Mouse (Mus musculus) MEL (cell line): ENCODE measurements around the gene Clcn6. TPM values are rescaled to one million over a fixed set of nuclear protein-coding genes. Genes with fewer than 3 reads are reported as not detected.

Experiments used
- DNase-seq: peaks from one replicate; pipeline ENCODE4 v3.0.0; 2011; ENCODE audit warnings: low read depth, low spot score
- H3K27ac ChIP-seq: 2 replicates; pipeline ENCODE4 v1.5.1; 2012; ENCODE audit warnings: low read depth, mild to moderate bottlenecking, control low read depth, low read length, moderate library complexity; ENCODE audit not compliant: control insufficient read depth
- H3K27me3 ChIP-seq, 2 experiments: fragments of 150-350 bp in 1 of 2; sonication (generic) in 1 of 2; 2 replicates each; pipeline ENCODE4 v1.6.1; 2012; ENCODE audit warnings: low read length in 2 of 2, mild to moderate bottlenecking in 2 of 2, improper control_type of control experiment in 1 of 2, moderate library complexity in 1 of 2; ENCODE audit not compliant: insufficient read depth in 2 of 2, control insufficient read depth in 1 of 2
- H3K36me3 ChIP-seq, 2 experiments: 2 replicates each; pipeline ENCODE4 v1.6.1; 2012 to 2014; ENCODE audit warnings: low read length in 2 of 2, improper control_type of control experiment in 1 of 2, inconsistent platforms in 1 of 2, mild to moderate bottlenecking in 1 of 2; ENCODE audit not compliant: insufficient read depth in 2 of 2, control insufficient read depth in 1 of 2
- H3K4me1 ChIP-seq, 2 experiments: fragments of 150-350 bp in 1 of 2; sonication (generic) in 1 of 2; 2 replicates each; pipeline ENCODE4 v1.6.1; 2012; ENCODE audit warnings: low read length in 2 of 2, improper control_type of control experiment in 1 of 2, mild to moderate bottlenecking in 1 of 2; ENCODE audit not compliant: insufficient read depth in 2 of 2, control insufficient read depth in 1 of 2
- H3K4me3 ChIP-seq, 2 experiments: fragments of 150-350 bp in 1 of 2; sonication (generic) in 1 of 2; 2 replicates each; pipeline ENCODE4 v1.5.1; 2012; ENCODE audit warnings: low read depth in 2 of 2, low read length in 2 of 2, mild to moderate bottlenecking in 2 of 2, moderate library complexity in 2 of 2, control low read depth in 1 of 2, improper control_type of control experiment in 1 of 2; ENCODE audit not compliant: control insufficient read depth in 1 of 2, insufficient read depth in 1 of 2
- H3K79me2 ChIP-seq: 2 replicates; pipeline ENCODE4 v1.6.1; 2012; ENCODE audit warnings: mild to moderate bottlenecking, low read length, moderate library complexity; ENCODE audit not compliant: control insufficient read depth, poor library complexity, insufficient read depth
- H3K9ac ChIP-seq: 2 replicates; pipeline ENCODE4 v1.6.1; 2012; ENCODE audit warnings: low read depth, mild to moderate bottlenecking, control low read depth, low read length, moderate library complexity; ENCODE audit not compliant: control insufficient read depth, poor library complexity, severe bottlenecking
- H3K9me3 ChIP-seq: fragments of 150-350 bp; sonication (generic); replicated peaks from 2 replicates; pipeline ENCODE4 v1.6.1; 2012; ENCODE audit warnings: mild to moderate bottlenecking, low read length, improper control_type of control experiment, moderate library complexity; ENCODE audit not compliant: insufficient read depth
- CHD1 ChIP-seq: IDR thresholded peaks from 2 replicates; pipeline ENCODE4 v1.6.1; 2012; ENCODE audit warnings: low read depth, mild to moderate bottlenecking, inconsistent platforms, low read length, improper control_type of control experiment
- CHD2 ChIP-seq: IDR thresholded peaks from 2 replicates; pipeline ENCODE4 v1.6.1; 2011; ENCODE audit warnings: low read length, improper control_type of control experiment
- ELF1 ChIP-seq: IDR thresholded peaks from 2 replicates; pipeline ENCODE4 v1.6.1; 2014; ENCODE audit warnings: low read depth, mild to moderate bottlenecking, inconsistent platforms, low read length, improper control_type of control experiment, moderate library complexity
- ETS1 ChIP-seq: IDR thresholded peaks from 2 replicates; pipeline ENCODE4 v1.6.1; 2012; ENCODE audit warnings: low read depth, mild to moderate bottlenecking, inconsistent platforms, low read length, improper control_type of control experiment, moderate library complexity
- GABPA ChIP-seq: IDR thresholded peaks from 2 replicates; pipeline ENCODE4 v1.6.1; 2012; ENCODE audit warnings: low read depth, mild to moderate bottlenecking, inconsistent platforms, low read length, improper control_type of control experiment, moderate library complexity
- GATA1 ChIP-seq: IDR thresholded peaks from 2 replicates; pipeline ENCODE4 v1.6.1; 2011; ENCODE audit warnings: low read depth, low read length, improper control_type of control experiment
- KAT2A ChIP-seq: conservative IDR thresholded peaks from 2 replicates; pipeline ENCODE4 v1.6.1; 2012; ENCODE audit warnings: low read depth, low read length, improper control_type of control experiment, inconsistent platforms
- MAX ChIP-seq: IDR thresholded peaks from 2 replicates; pipeline ENCODE4 v1.6.1; 2011; ENCODE audit warnings: low read length, improper control_type of control experiment
- MXI1 ChIP-seq: IDR thresholded peaks from 2 replicates; pipeline ENCODE4 v1.6.1; 2011; ENCODE audit warnings: mild to moderate bottlenecking, low read depth, low read length, improper control_type of control experiment
- MYC ChIP-seq: IDR thresholded peaks from 2 replicates; pipeline ENCODE4 v1.6.1; 2011; ENCODE audit warnings: low read depth, mild to moderate bottlenecking, low read length, improper control_type of control experiment, moderate library complexity
- NELFE ChIP-seq: IDR thresholded peaks from 2 replicates; pipeline ENCODE4 v1.6.1; 2011; ENCODE audit warnings: low read depth, low read length, improper control_type of control experiment
- NRF1 ChIP-seq: IDR thresholded peaks from 2 replicates; pipeline ENCODE4 v1.6.1; 2014; ENCODE audit warnings: low read depth, mild to moderate bottlenecking, inconsistent platforms, low read length, improper control_type of control experiment, moderate library complexity; ENCODE audit not compliant: poor library complexity, insufficient read depth, severe bottlenecking
- POLR2A ChIP-seq, 2 experiments: IDR thresholded peaks; 2 replicates each; pipeline ENCODE4 v1.6.1; 2011 to 2012; ENCODE audit warnings: low read length in 2 of 2, mild to moderate bottlenecking in 2 of 2, control low read depth in 1 of 2, improper control_type of control experiment in 1 of 2, low read depth in 1 of 2, moderate library complexity in 1 of 2; ENCODE audit not compliant: control insufficient read depth in 1 of 2, insufficient read depth in 1 of 2, poor library complexity in 1 of 2
- POLR2AphosphoS2 ChIP-seq: IDR thresholded peaks from 2 replicates; pipeline ENCODE4 v1.6.1; 2011; ENCODE audit warnings: low read length, improper control_type of control experiment
- POLR2AphosphoS5 ChIP-seq: IDR thresholded peaks from 2 replicates; pipeline ENCODE4 v1.6.1; 2012; ENCODE audit warnings: low read depth, borderline replicate concordance, mild to moderate bottlenecking, inconsistent platforms, low read length, moderate library complexity, mixed read lengths
- RCOR1 ChIP-seq: IDR thresholded peaks from 2 replicates; pipeline ENCODE4 v1.6.1; 2012; ENCODE audit warnings: low read depth, mild to moderate bottlenecking, inconsistent platforms, low read length, improper control_type of control experiment
- SMC3 ChIP-seq: IDR thresholded peaks from 2 replicates; pipeline ENCODE4 v1.6.1; 2011; ENCODE audit warnings: low read depth, low read length, improper control_type of control experiment
- TAL1 ChIP-seq: IDR thresholded peaks from 2 replicates; pipeline ENCODE4 v1.6.1; 2012; ENCODE audit warnings: mild to moderate bottlenecking, inconsistent platforms, low read length, moderate library complexity, mixed read lengths
- ZC3H11A ChIP-seq: IDR thresholded peaks from 2 replicates; pipeline ENCODE4 v1.6.1; 2012; ENCODE audit warnings: low read depth, mild to moderate bottlenecking, inconsistent platforms, low read length, improper control_type of control experiment
- ZKSCAN1 ChIP-seq: IDR thresholded peaks from 2 replicates; pipeline ENCODE4 v1.6.1; 2012; ENCODE audit warnings: low read depth, mild to moderate bottlenecking, inconsistent platforms, low read length, improper control_type of control experiment, moderate library complexity
- polyA plus RNA-seq, 2 experiments: library from polyadenylated mRNA; stranded (reverse) in 1 of 2; unstranded in 1 of 2; fragments of >175 nt in 1 of 2; fragments of >200 nt in 1 of 2; gene quantifications; 2 replicates each; pipeline versions ENCODE4 v1.2.1 to v1.2.4; 2012; ENCODE audit warnings: low replicate concordance in 2 of 2, low read depth in 1 of 2; ENCODE audit not compliant: insufficient read length in 2 of 2, insufficient read depth in 1 of 2, missing spikeins in 1 of 2
- total RNA-seq: library from RNA; depleted of rRNA; stranded (reverse); fragments of 300-350 nt; gene quantifications from 2 replicates; pipeline ENCODE4 v1.2.3, GENCODE M21; 2012

Gene Clcn6
- total and polyA plus RNA-seq, 3 experiments, result 5.8 to 17.5 TPM; not detected in 1

DNA sequence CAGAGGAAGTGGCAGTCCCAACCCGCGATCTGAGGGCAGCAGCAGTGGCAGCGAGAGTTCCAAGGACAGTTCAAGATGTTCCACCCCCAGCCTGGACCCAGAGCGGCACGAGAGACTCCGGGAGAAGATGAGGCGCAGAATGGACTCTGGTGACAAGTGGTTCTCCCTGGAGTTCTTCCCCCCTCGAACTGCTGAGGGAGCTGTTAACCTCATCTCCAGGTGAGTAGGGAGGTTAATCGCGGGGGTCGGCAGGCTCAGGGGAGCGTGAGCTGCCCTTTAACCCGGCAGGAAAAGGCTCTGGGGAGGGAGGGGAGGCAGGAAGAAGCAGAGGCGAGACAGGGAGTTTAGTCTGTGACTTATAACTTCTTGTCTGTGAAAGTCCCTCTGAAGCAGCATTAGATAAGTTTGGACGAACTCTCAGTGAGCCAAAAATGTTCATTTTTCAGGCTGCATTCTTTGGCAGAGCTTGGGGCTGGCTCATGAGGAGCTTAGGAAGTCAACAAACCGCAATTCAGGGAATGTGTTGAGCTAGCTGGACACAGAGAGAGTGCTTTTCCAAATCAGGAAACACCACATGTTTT, 3.1 kb upstream of the Clcn6 start:
- TF ChIP-seq KAT2A, result no peak
- no peak for TF ChIP-seq POLR2AphosphoS2
- TF ChIP-seq SMC3, result no peak
- no peak for TF ChIP-seq ZC3H11A
- no peak for TF ChIP-seq POLR2A (IDR thresholded peaks at IDR 0.05; ENCODE audit: control insufficient read depth in 1 of 2, insufficient read depth in 1 of 2, low read depth in 1 of 2, low read length in 2 of 2, poor library complexity in 1 of 2)
- no peak for TF ChIP-seq GABPA
- no peak for TF ChIP-seq ELF1
- TF ChIP-seq MXI1, result no peak
- no peak for TF ChIP-seq NRF1
- Histone ChIP-seq H3K27ac (no peak overlapping the region), H3K4me3 (no peak overlapping the region), H3K36me3 (peaks cover 0 to 26% of the 10 kb centered on the region in 2 experiments; a peak in 2 of 4 replicates), H3K9me3 (no peaks in the 10 kb centered on the region), H3K27me3 (no peaks in the 10 kb centered on the region), H3K4me1 (peaks cover 9 to 37% of the 10 kb centered on the region in 2 experiments), H3K9ac (no peak overlapping the region), H3K79me2 (peaks cover 11% of the 10 kb centered on the region)
- no peak for DNase-seq

DNA sequence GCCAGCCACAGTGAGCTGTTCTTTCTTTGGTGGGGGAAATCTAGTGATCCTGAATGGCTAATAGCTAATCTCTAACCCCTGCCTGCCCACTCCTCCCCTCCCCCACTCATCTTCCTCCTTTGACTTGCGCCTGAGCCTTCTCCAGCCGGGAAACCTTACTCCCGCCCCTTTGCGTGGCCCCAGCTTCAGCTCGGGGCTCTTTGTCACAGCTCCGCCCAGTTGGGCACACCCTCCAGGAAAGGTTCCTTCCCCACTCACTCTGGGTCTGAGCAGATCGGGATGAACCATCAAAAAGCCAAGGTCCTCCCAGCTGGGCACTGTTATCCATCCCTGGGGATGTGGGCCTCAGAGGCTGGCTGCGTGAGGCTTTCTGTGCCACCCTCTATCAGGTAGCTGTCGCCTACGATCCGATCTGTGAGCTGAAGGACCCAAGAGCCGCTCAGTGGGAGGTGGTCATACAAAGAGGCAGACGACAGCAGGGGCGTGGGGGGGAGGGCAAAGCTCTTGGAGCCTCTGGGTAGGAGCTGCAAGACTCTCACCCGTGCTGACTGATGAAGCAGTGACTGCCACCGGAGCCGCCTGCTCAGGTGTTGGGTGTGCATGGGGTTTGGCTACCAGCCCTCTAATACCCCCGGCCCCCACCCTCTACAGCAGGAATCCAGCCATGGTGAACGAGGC, 2.5 kb upstream of the Clcn6 start:
- Histone ChIP-seq H3K36me3 (peaks cover 0 to 24% of the 10 kb centered on the region in 2 experiments; a peak in 2 of 4 replicates), H3K9ac (no peak overlapping the region; the same call in 1 of the 2 replicates), H3K4me1 (peaks cover 7 to 36% of the 10 kb centered on the region in 2 experiments), H3K4me3 (no peak overlapping the region), H3K79me2 (peaks cover 11% of the 10 kb centered on the region), H3K9me3 (no peaks in the 10 kb centered on the region), H3K27ac (no peak overlapping the region), H3K27me3 (no peaks in the 10 kb centered on the region)
- peak; percentile 46 for DNase-seq
- TF ChIP-seq MYC (no peak), CHD2 (no peak), MAX (no peak), NELFE (no peak), RCOR1 (no peak), CHD1 (no peak), NRF1 (no peak), POLR2AphosphoS5 (no peak), ETS1 (no peak), TAL1 (no peak), GATA1 (no peak), ZKSCAN1 (no peak)
